Mouse (Mus musculus): ENCODE measurements around the gene Olfr272. TPM values are rescaled to one million over a fixed set of nuclear protein-coding genes. Genes with fewer than 3 reads are reported as not detected.

Olfr272 gene
- total RNA-seq (2012; rRNA removed), result not detected in 2 replicates

DNA sequence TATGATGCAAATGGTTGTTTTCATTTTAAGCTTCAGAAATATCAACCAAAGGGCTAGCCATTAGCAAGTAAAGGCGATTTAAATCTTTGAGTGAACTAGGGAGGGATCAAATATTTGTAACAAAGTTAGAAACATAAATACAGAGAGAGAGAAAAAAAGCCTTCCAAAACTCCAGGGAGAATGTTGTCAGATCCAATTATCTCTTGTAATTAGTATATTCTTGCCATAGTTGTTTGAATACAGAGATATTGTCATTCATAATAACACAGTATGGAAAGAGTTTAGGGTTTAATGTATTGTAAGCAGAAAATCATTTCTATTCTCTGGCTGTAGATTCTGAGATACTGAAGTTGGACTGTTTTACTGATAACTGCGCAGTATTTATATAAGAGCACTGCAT is at the start of gene Olfr272:
Gene Olfr272 (minus strand): TSS at position 101 of the 400 bp plus-strand sequence.
- no peak for DNase-seq (ENCODE audit: low read depth, low spot score)
- Histone ChIP-seq H3K27ac (ENCODE audit: insufficient read depth, low read depth, low read length, poor library complexity, severe bottlenecking) (no peak within 1 kb of the TSS), H3K9me3 (ENCODE audit: control insufficient read depth, insufficient read depth, low read depth, low read length) (no peaks in the 10 kb centered on the region), H3K4me3 (ENCODE audit: insufficient read depth in 1 of 2, low read depth in 1 of 2, low read length in 2 of 2, poor library complexity in 1 of 2, severe bottlenecking in 1 of 2) (no peak within 1 kb of the TSS), H3K36me3 (ENCODE audit: control insufficient read depth, insufficient read depth, low read length, poor library complexity, severe bottlenecking) (no peaks in the 10 kb centered on the region), H3K4me1 (ENCODE audit: control insufficient read depth in 2 of 2, insufficient read depth in 2 of 2, low read length in 2 of 2, poor library complexity in 1 of 2) (no peaks in the 10 kb centered on the region), H3K9ac (ENCODE audit: insufficient read depth, low read depth, low read length, poor library complexity, severe bottlenecking) (no peak within 1 kb of the TSS)
- TF ChIP-seq CHD2 (IDR thresholded peaks at IDR 0.05; ENCODE audit: low read depth, low read length) (no peak), MAFK (IDR thresholded peaks at IDR 0.05; ENCODE audit: insufficient read depth, low read depth, low read length) (no peak), HCFC1 (IDR thresholded peaks at IDR 0.05; ENCODE audit: borderline replicate concordance, insufficient read depth, low read length) (no peak), ZC3H11A (IDR thresholded peaks at IDR 0.05; ENCODE audit: borderline replicate concordance, low read depth, low read length) (no peak), ZNF384 (IDR thresholded peaks at IDR 0.05; ENCODE audit: low read depth, low read length) (no peak)
- in situ Hi-C loops (cut with MboI; ENCODE audit: low sequenced_read_pairs in 2 of 2, unreplicated experiment in 2 of 2), result no loop called here

DNA sequence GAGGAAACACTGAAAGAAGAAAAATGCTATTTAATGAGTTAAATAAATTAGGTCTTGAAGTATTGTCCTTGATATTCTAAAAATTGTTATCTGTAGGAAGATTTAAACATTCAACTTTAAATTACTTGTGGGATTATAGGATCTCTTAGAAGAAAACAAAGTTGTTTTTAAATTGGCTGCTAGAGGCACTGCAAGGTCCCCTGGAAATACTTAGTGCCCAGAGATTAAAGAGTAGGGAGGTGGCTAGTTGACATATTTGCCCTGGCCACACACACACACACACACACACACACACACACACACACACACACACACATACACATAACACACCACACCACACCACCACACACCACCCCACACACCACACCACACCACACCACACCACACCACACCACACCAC is 45.3 kb upstream of the Olfr272 start, which contains the start of gene Olfr270:
Gene Olfr270 (plus strand): TSS at position 301 of the 400 bp plus-strand sequence.
- H3K36me3 ChIP-seq (ENCODE audit: control insufficient read depth, insufficient read depth, low read length, poor library complexity, severe bottlenecking), result no peaks in the 10 kb centered on the region
- H3K9me3 ChIP-seq (ENCODE audit: control insufficient read depth, insufficient read depth, low read depth, low read length), result no peaks in the 10 kb centered on the region
- TF ChIP-seq MAFK (IDR thresholded peaks at IDR 0.05; ENCODE audit: insufficient read depth, low read depth, low read length) (no peak), HCFC1 (IDR thresholded peaks at IDR 0.05; ENCODE audit: borderline replicate concordance, insufficient read depth, low read length) (no peak), CHD2 (IDR thresholded peaks at IDR 0.05; ENCODE audit: low read depth, low read length) (no peak), ZC3H11A (IDR thresholded peaks at IDR 0.05; ENCODE audit: borderline replicate concordance, low read depth, low read length) (no peak), ZNF384 (IDR thresholded peaks at IDR 0.05; ENCODE audit: low read depth, low read length) (no peak)
- DNase-seq (ENCODE audit: low read depth, low spot score), result no peak
- H3K4me1 ChIP-seq (ENCODE audit: control insufficient read depth in 2 of 2, insufficient read depth in 2 of 2, low read length in 2 of 2, poor library complexity in 1 of 2), result no peaks in the 10 kb centered on the region
- H3K4me3 ChIP-seq (ENCODE audit: insufficient read depth in 1 of 2, low read depth in 1 of 2, low read length in 2 of 2, poor library complexity in 1 of 2, severe bottlenecking in 1 of 2), result no peak within 1 kb of the TSS
- in situ Hi-C loops (cut with MboI; ENCODE audit: low sequenced_read_pairs in 2 of 2, unreplicated experiment in 2 of 2), result no loop called here
- no peak within 1 kb of the TSS for H3K27ac ChIP-seq (ENCODE audit: insufficient read depth, low read depth, low read length, poor library complexity, severe bottlenecking)
- no peak within 1 kb of the TSS for H3K9ac ChIP-seq (ENCODE audit: insufficient read depth, low read depth, low read length, poor library complexity, severe bottlenecking)

DNA sequence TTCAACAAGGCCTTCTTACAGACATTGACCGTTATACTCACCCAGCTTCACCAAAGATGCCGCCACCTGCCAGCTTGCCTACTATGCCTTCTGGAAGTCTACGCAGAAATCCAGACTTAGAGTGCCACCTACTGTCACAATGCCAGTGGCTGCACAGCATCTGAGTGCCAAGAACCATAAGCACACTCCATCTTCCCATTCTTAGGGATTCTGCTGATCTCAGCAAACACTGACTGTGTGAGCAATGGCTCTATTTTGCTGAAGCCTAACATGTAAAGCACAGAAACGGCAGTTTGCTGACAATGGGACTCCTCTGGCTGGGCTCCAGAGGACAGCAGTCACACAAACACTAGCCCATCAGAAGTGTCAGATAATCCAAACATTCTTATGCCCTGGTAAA is 39.7 kb upstream of the Olfr272 start:
- Histone ChIP-seq H3K4me1 (ENCODE audit: control insufficient read depth in 2 of 2, insufficient read depth in 2 of 2, low read length in 2 of 2, poor library complexity in 1 of 2) (no peaks in the 10 kb centered on the region), H3K27ac (ENCODE audit: insufficient read depth, low read depth, low read length, poor library complexity, severe bottlenecking) (no peak overlapping the region), H3K36me3 (ENCODE audit: control insufficient read depth, insufficient read depth, low read length, poor library complexity, severe bottlenecking) (no peaks in the 10 kb centered on the region), H3K9ac (ENCODE audit: insufficient read depth, low read depth, low read length, poor library complexity, severe bottlenecking) (no peak overlapping the region), H3K4me3 (ENCODE audit: insufficient read depth in 1 of 2, low read depth in 1 of 2, low read length in 2 of 2, poor library complexity in 1 of 2, severe bottlenecking in 1 of 2) (no peak overlapping the region), H3K9me3 (ENCODE audit: control insufficient read depth, insufficient read depth, low read depth, low read length) (no peaks in the 10 kb centered on the region)
- DNase-seq (ENCODE audit: low read depth, low spot score), result peak; percentile 19
- TF ChIP-seq CHD2 (IDR thresholded peaks at IDR 0.05; ENCODE audit: low read depth, low read length) (no peak), MAFK (IDR thresholded peaks at IDR 0.05; ENCODE audit: insufficient read depth, low read depth, low read length) (peak; percentile 89), HCFC1 (IDR thresholded peaks at IDR 0.05; ENCODE audit: borderline replicate concordance, insufficient read depth, low read length) (no peak), ZNF384 (IDR thresholded peaks at IDR 0.05; ENCODE audit: low read depth, low read length) (no peak), ZC3H11A (IDR thresholded peaks at IDR 0.05; ENCODE audit: borderline replicate concordance, low read depth, low read length) (0 out of 2 replicates have a peak, but pooled peaks have one; percentile 17)
- in situ Hi-C loops (cut with MboI; ENCODE audit: low sequenced_read_pairs in 2 of 2, unreplicated experiment in 2 of 2), result no loop called here

DNA sequence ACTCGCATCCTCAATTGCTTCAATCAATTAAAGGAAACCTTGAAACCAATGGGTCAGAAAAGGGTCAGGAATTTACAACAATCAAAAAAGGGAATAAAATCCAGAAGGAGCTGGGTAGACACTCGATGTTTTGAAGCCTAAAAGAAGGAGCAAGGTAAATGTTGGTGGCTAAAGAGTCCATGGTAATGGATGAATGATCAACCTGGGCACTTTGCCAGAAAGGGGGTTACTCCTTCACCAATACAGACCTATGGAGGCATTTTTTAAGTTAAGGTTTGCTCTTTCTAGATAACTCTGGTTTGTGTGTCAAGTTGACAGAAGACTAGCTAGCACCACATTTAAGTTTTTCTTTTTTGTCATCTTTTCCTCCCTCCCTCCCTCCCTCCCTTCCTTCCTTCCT is 30.0 kb upstream of the Olfr272 start:
- Histone ChIP-seq H3K36me3 (ENCODE audit: control insufficient read depth, insufficient read depth, low read length, poor library complexity, severe bottlenecking) (no peaks in the 10 kb centered on the region), H3K4me1 (ENCODE audit: control insufficient read depth in 2 of 2, insufficient read depth in 2 of 2, low read length in 2 of 2, poor library complexity in 1 of 2) (no peaks in the 10 kb centered on the region), H3K4me3 (ENCODE audit: insufficient read depth in 1 of 2, low read depth in 1 of 2, low read length in 2 of 2, poor library complexity in 1 of 2, severe bottlenecking in 1 of 2) (no peak overlapping the region), H3K9ac (ENCODE audit: insufficient read depth, low read depth, low read length, poor library complexity, severe bottlenecking) (no peak overlapping the region), H3K27ac (ENCODE audit: insufficient read depth, low read depth, low read length, poor library complexity, severe bottlenecking) (no peak overlapping the region), H3K9me3 (ENCODE audit: control insufficient read depth, insufficient read depth, low read depth, low read length) (no peaks in the 10 kb centered on the region)
- in situ Hi-C loops (cut with MboI; ENCODE audit: low sequenced_read_pairs in 2 of 2, unreplicated experiment in 2 of 2), result no loop called here
- TF ChIP-seq HCFC1 (IDR thresholded peaks at IDR 0.05; ENCODE audit: borderline replicate concordance, insufficient read depth, low read length) (no peak), ZC3H11A (IDR thresholded peaks at IDR 0.05; ENCODE audit: borderline replicate concordance, low read depth, low read length) (no peak), MAFK (IDR thresholded peaks at IDR 0.05; ENCODE audit: insufficient read depth, low read depth, low read length) (no peak), ZNF384 (IDR thresholded peaks at IDR 0.05; ENCODE audit: low read depth, low read length) (no peak), CHD2 (IDR thresholded peaks at IDR 0.05; ENCODE audit: low read depth, low read length) (no peak)
- DNase-seq (ENCODE audit: low read depth, low spot score), result no peak

DNA sequence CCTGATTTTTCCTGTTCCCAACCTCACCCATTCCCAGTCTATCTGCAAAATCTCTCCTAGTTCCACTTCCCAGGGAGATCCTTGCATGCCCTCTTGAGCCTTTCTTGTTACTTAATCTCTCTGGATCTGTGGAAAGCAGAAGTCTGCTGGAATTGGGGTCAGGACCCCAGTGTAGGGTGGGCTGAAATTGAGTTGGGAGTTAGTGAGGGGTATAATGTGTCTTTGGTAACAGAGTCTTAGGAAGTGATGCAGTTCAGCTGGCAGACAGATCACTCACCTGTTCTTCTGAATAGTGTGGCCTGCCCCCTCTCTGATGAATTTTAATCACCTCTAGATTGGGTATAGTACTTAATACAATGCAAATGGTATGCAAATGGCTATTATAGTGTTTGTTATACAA is 27.7 kb upstream of the Olfr272 start:
- H3K9me3 ChIP-seq (ENCODE audit: control insufficient read depth, insufficient read depth, low read depth, low read length), result no peaks in the 10 kb centered on the region
- in situ Hi-C loops (cut with MboI; ENCODE audit: low sequenced_read_pairs in 2 of 2, unreplicated experiment in 2 of 2), result no loop called here
- no peak for DNase-seq (ENCODE audit: low read depth, low spot score)
- no peak overlapping the region for H3K9ac ChIP-seq (ENCODE audit: insufficient read depth, low read depth, low read length, poor library complexity, severe bottlenecking)
- no peaks in the 10 kb centered on the region for H3K36me3 ChIP-seq (ENCODE audit: control insufficient read depth, insufficient read depth, low read length, poor library complexity, severe bottlenecking)
- no peak overlapping the region for H3K27ac ChIP-seq (ENCODE audit: insufficient read depth, low read depth, low read length, poor library complexity, severe bottlenecking)
- no peak overlapping the region for H3K4me3 ChIP-seq (ENCODE audit: insufficient read depth in 1 of 2, low read depth in 1 of 2, low read length in 2 of 2, poor library complexity in 1 of 2, severe bottlenecking in 1 of 2)
- no peaks in the 10 kb centered on the region for H3K4me1 ChIP-seq (ENCODE audit: control insufficient read depth in 2 of 2, insufficient read depth in 2 of 2, low read length in 2 of 2, poor library complexity in 1 of 2)
- TF ChIP-seq MAFK (IDR thresholded peaks at IDR 0.05; ENCODE audit: insufficient read depth, low read depth, low read length) (no peak), ZC3H11A (IDR thresholded peaks at IDR 0.05; ENCODE audit: borderline replicate concordance, low read depth, low read length) (no peak), CHD2 (IDR thresholded peaks at IDR 0.05; ENCODE audit: low read depth, low read length) (no peak), HCFC1 (IDR thresholded peaks at IDR 0.05; ENCODE audit: borderline replicate concordance, insufficient read depth, low read length) (no peak), ZNF384 (IDR thresholded peaks at IDR 0.05; ENCODE audit: low read depth, low read length) (no peak)
